Mouse (Mus musculus): ENCODE measurements around the gene Mecom.

DNA sequence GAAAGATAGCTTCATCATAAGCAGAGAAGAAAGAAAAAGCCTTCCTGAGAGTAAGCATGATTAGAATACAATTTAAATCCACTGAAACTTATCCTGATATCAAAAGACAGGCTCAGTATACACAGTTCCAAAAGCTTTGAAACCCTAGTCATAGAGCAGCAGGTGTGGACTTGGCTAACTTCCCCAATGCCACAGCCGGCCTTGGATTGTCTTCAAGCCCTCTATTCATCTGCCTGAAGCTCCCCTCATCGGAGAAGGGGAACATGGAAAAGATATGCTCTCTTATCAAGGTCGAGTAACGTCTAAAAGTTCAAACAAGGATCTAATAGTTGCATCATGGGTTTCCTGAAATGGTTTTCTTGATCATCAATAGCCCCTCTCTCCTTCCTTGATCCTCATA lies 152.9 kb downstream of the Mecom start:
- TF ChIP-seq GABPA (IDR thresholded peaks at IDR 0.05; ENCODE audit: insufficient replicate concordance, low read depth, low read length), result no peak
- no peak for TF ChIP-seq ZMIZ1 (IDR thresholded peaks at IDR 0.05; ENCODE audit: low read depth, low read length)
- TF ChIP-seq ETS1 (conservative IDR thresholded peaks at IDR 0.05; ENCODE audit: low read depth, low read length), result no peak
- TF ChIP-seq CHD1 (IDR thresholded peaks at IDR 0.05; ENCODE audit: low read depth, low read length), result no peak
- TF ChIP-seq POLR2A (IDR thresholded peaks at IDR 0.05; ENCODE audit: low read depth, low read length), result no peak
- TF ChIP-seq ELF1 (IDR thresholded peaks at IDR 0.05; ENCODE audit: low read depth, low read length), result no peak
- no peak for TF ChIP-seq NRF1 (IDR thresholded peaks at IDR 0.05; ENCODE audit: low read depth, low read length)
- TF ChIP-seq EP300 (IDR thresholded peaks at IDR 0.05; ENCODE audit: low read length), result no peak
- no peak for TF ChIP-seq CTCF (conservative IDR thresholded peaks at IDR 0.05 in 1 of 2, IDR thresholded peaks at IDR 0.05 in 1 of 2; ENCODE audit: low read depth in 2 of 2, low read length in 2 of 2)
- TF ChIP-seq POLR2AphosphoS2 (IDR thresholded peaks at IDR 0.05; ENCODE audit: low read depth, low read length), result no peak

Data from CH12.LX (cell line).